Mouse (Mus musculus) liver, postnatal 0 days (tissue): ENCODE results near the gene Mov10. TPM values are rescaled to one million over a fixed set of nuclear protein-coding genes. Genes with fewer than 3 reads are reported as not detected.
"Not testable (repeated sequence)": the region's sequence is repeated elsewhere in the genome, so short reads cannot be mapped to it uniquely, and the experiment has no call there.

Source experiments
- ATAC-seq: fragments of 200-750 bp; cut with Nextera tagmentation; 2 replicates; pipeline ENCODE4 v1.8.0; 2017; ENCODE audit warnings: mild to moderate bottlenecking, moderate library complexity
- DNase-seq: peaks from one replicate; pipeline ENCODE4 v3.0.0-alpha.2; 2016
- H3K27ac ChIP-seq: fragments of 300-500 bp; sonication (generic); 2 replicates; pipeline ENCODE4 v1.5.1; 2014; ENCODE audit warnings: antibody characterized with exemption, moderate library complexity, mild to moderate bottlenecking, low read depth
- H3K27me3 ChIP-seq: fragments of 300-500 bp; sonication (generic); 2 replicates; pipeline ENCODE4 v1.6.1; 2014; ENCODE audit warnings: low read length, control low read depth, mixed read lengths; ENCODE audit not compliant: insufficient read depth
- H3K36me3 ChIP-seq: fragments of 300-500 bp; sonication (generic); replicated peaks from 2 replicates; pipeline ENCODE4 v1.6.1; 2014; ENCODE audit warnings: mild to moderate bottlenecking, control low read depth, low read length, moderate library complexity, mixed read lengths; ENCODE audit not compliant: insufficient read depth
- H3K4me1 ChIP-seq: fragments of 300-500 bp; sonication (generic); 2 replicates; pipeline ENCODE4 v1.6.1; 2014; ENCODE audit warnings: antibody characterized with exemption, mild to moderate bottlenecking, control low read depth; ENCODE audit not compliant: insufficient read depth
- H3K4me2 ChIP-seq: fragments of 300-500 bp; sonication (generic); 2 replicates; pipeline ENCODE4 v1.6.1; 2014; ENCODE audit warnings: low read depth, mild to moderate bottlenecking, low read length, moderate library complexity, mixed read lengths
- H3K4me3 ChIP-seq: fragments of 300-500 bp; sonication (generic); 2 replicates; pipeline ENCODE4 v1.5.1; 2014; ENCODE audit warnings: low read depth, low read length
- H3K9ac ChIP-seq: fragments of 300-500 bp; sonication (generic); replicated peaks from 2 replicates; pipeline ENCODE4 v1.6.1; 2014; ENCODE audit warnings: mild to moderate bottlenecking, moderate library complexity
- H3K9me3 ChIP-seq: fragments of 300-500 bp; sonication (generic); 2 replicates; pipeline ENCODE4 v1.6.1; 2016; ENCODE audit warnings: mild to moderate bottlenecking, control low read depth, low read length, mixed read lengths
- CTCF ChIP-seq: sonication (generic); IDR thresholded peaks from 2 replicates; pipeline ENCODE4 v1.5.1; 2016; ENCODE audit warnings: antibody characterized with exemption, low read depth
- EP300 ChIP-seq: IDR thresholded peaks from 2 replicates; pipeline ENCODE4 v1.6.1; 2016; ENCODE audit warnings: antibody characterized with exemption, low read depth, mild to moderate bottlenecking
- WGBS: fragments of 180-500 bp; shearing (Covaris S2); extraction: QIAGEN DNeasy Blood & Tissue Kit; methylation state at CpG from one replicate; pipeline ENCODE4 v1.1.7; 2014; ENCODE audit not compliant: insufficient replicate concordance; 5-methylcytosine and 5-hydroxymethylcytosine counted together
- polyA plus RNA-seq: library from polyadenylated mRNA; unstranded; fragments of >200 nt; fragmentation: Nextera tagmentation; extraction: Ambion mirVana; gene quantifications from 2 replicates; pipeline ENCODE4 v1.2.1, GENCODE M21; 2015

Mov10 gene
- polyA plus RNA-seq, 1 experiment from 2014 or later = 37.3 TPM

GRCm38 (mm10) chr3:104822413-104822812 is 4.0 kb upstream of the Mov10 start:
- Histone ChIP-seq H3K27ac (no peak overlapping the region), H3K4me1 (peaks cover 6% of the 10 kb centered on the region; the same call in 1 of the 2 replicates), H3K27me3 (no peaks in the 10 kb centered on the region), H3K4me3 (no peak overlapping the region), H3K9ac (no peak overlapping the region), H3K9me3 (no peaks in the 10 kb centered on the region), H3K36me3 (peaks cover 30% of the 10 kb centered on the region), H3K4me2 (no peak overlapping the region)
- 58% methylated on average over 3 of the region's 3 CpGs for WGBS
- TF ChIP-seq EP300 (no peak), CTCF (no peak)
- ATAC-seq (no peak), DNase-seq (no peak)

- H3K27me3 ChIP-seq = no peaks in the 10 kb centered on the region
- H3K9me3 ChIP-seq = no peaks in the 10 kb centered on the region
- ATAC-seq (no peak), DNase-seq (no peak)
- H3K27ac ChIP-seq = no peak overlapping the region
- whole genome bisulfite sequencing = 56% methylated on average over 1 of the region's 1 CpGs
- peaks cover 19% of the 10 kb centered on the region for H3K4me1 ChIP-seq
- H3K4me2 ChIP-seq = no peak overlapping the region
- H3K9ac ChIP-seq = no peak overlapping the region
- no peak for TF ChIP-seq CTCF
- TF ChIP-seq EP300 = no peak
- no peak overlapping the region for H3K4me3 ChIP-seq
- H3K36me3 ChIP-seq = peaks cover 18% of the 10 kb centered on the region
Measured at GRCm38 (mm10) chr3:104820426-104820825, 2.1 kb upstream of the Mov10 start.

GRCm38 (mm10) chr3:104818749-104819134 is 379 bp upstream of the Mov10 start:
- DNase-seq (no peak), ATAC-seq (peak; percentile 52)
- no peaks in the 10 kb centered on the region for H3K9me3 ChIP-seq
- peaks cover 19% of the 10 kb centered on the region for H3K4me1 ChIP-seq
- H3K4me3 ChIP-seq = peak overlapping the region; percentile 80
- 4% methylated on average over 3 of the region's 3 CpGs for WGBS
- H3K27ac ChIP-seq = peak overlapping the region; percentile 90
- no peaks in the 10 kb centered on the region for H3K27me3 ChIP-seq
- H3K4me2 ChIP-seq = peak overlapping the region; percentile 89
- peak overlapping the region; percentile 95 for H3K9ac ChIP-seq
- peaks cover 16% of the 10 kb centered on the region; the same call in 1 of the 2 replicates for H3K36me3 ChIP-seq
- TF ChIP-seq EP300 (no peak), CTCF (no peak)

- TF ChIP-seq CTCF (peak; percentile 1; the same call in 1 of the 2 replicates), EP300 (no peak)
- Histone ChIP-seq H3K27ac (peak overlapping the region; percentile 90), H3K4me2 (peak overlapping the region; percentile 89), H3K4me1 (peaks cover 19% of the 10 kb centered on the region), H3K36me3 (peaks cover 14% of the 10 kb centered on the region; the same call in 1 of the 2 replicates), H3K9me3 (no peaks in the 10 kb centered on the region), H3K27me3 (no peaks in the 10 kb centered on the region), H3K4me3 (peak overlapping the region; percentile 80), H3K9ac (peak overlapping the region; percentile 95)
- WGBS = under 1% methylated on average over 39 of the region's 46 CpGs
- ATAC-seq = peak; percentile 36
- DNase-seq = peak; percentile 69
Measured at GRCm38 (mm10) chr3:104817481-104817990, 827 bp downstream of the Mov10 start.

GRCm38 (mm10) chr3:104816130-104816529 is 2.2 kb downstream of the Mov10 start:
- Histone ChIP-seq H3K4me1 (peaks cover 25% of the 10 kb centered on the region), H3K27ac (0 out of 2 replicates have a peak overlapping the region, but pooled peaks have one; percentile 90), H3K4me3 (no peak overlapping the region), H3K4me2 (peak overlapping the region; percentile 89), H3K27me3 (no peaks in the 10 kb centered on the region), H3K9me3 (no peaks in the 10 kb centered on the region), H3K36me3 (peaks cover 5% of the 10 kb centered on the region; the same call in 1 of the 2 replicates), H3K9ac (no peak overlapping the region)
- no peak for TF ChIP-seq EP300
- 0 out of 2 replicates have a peak, but pooled peaks have one; percentile 11 for TF ChIP-seq CTCF
- ATAC-seq (no peak), DNase-seq (no peak)
- WGBS = 88% methylated on average over 7 of the region's 7 CpGs

GRCm38 (mm10) chr3:104815346-104815745 is 3.0 kb downstream of the Mov10 start:
- no peak for TF ChIP-seq CTCF
- TF ChIP-seq EP300 = no peak
- DNase-seq (no peak), ATAC-seq (no peak)
- Histone ChIP-seq H3K9ac (no peak overlapping the region), H3K4me1 (peaks cover 25% of the 10 kb centered on the region), H3K4me3 (no peak overlapping the region), H3K9me3 (no peaks in the 10 kb centered on the region), H3K27ac (no peak overlapping the region), H3K27me3 (no peaks in the 10 kb centered on the region), H3K36me3 (no peaks in the 10 kb centered on the region; the same call in 1 of the 2 replicates), H3K4me2 (no peak overlapping the region)
- 81% methylated on average over 2 of the region's 2 CpGs for WGBS

- no peak overlapping the region for H3K4me3 ChIP-seq
- ATAC-seq = no peak
- WGBS = 93% methylated on average over 1 of the region's 1 CpGs
Measured at GRCm38 (mm10) chr3:104814746-104815145, 3.6 kb downstream of the Mov10 start.

GRCm38 (mm10) chr3:104813227-104813626 is 5.1 kb downstream of the Mov10 start:
- DNase-seq, H3K9ac ChIP-seq, H3K4me2 ChIP-seq, H3K27me3 ChIP-seq, ATAC-seq, H3K27ac ChIP-seq, H3K4me3 ChIP-seq, H3K9me3 ChIP-seq, H3K36me3 ChIP-seq: not testable (repeated sequence)
- 84% methylated on average over 6 of the region's 7 CpGs for WGBS
- peaks cover 20% of the 10 kb centered on the region for H3K4me1 ChIP-seq

More at GRCm38 (mm10) chr3:104814746-104815145, 3.6 kb downstream of the Mov10 start:
- no peak overlapping the region for H3K9ac ChIP-seq
- H3K4me2 ChIP-seq = no peak overlapping the region
- H3K9me3 ChIP-seq = no peaks in the 10 kb centered on the region
- no peak for DNase-seq
- TF ChIP-seq EP300 (no peak), CTCF (no peak)
- peaks cover 25% of the 10 kb centered on the region for H3K4me1 ChIP-seq
- no peaks in the 10 kb centered on the region for H3K36me3 ChIP-seq
- H3K27ac ChIP-seq = no peak overlapping the region
- no peaks in the 10 kb centered on the region for H3K27me3 ChIP-seq
